Mouse (Mus musculus): ENCODE data around the gene Leprot.

The Leprot gene

DNA sequence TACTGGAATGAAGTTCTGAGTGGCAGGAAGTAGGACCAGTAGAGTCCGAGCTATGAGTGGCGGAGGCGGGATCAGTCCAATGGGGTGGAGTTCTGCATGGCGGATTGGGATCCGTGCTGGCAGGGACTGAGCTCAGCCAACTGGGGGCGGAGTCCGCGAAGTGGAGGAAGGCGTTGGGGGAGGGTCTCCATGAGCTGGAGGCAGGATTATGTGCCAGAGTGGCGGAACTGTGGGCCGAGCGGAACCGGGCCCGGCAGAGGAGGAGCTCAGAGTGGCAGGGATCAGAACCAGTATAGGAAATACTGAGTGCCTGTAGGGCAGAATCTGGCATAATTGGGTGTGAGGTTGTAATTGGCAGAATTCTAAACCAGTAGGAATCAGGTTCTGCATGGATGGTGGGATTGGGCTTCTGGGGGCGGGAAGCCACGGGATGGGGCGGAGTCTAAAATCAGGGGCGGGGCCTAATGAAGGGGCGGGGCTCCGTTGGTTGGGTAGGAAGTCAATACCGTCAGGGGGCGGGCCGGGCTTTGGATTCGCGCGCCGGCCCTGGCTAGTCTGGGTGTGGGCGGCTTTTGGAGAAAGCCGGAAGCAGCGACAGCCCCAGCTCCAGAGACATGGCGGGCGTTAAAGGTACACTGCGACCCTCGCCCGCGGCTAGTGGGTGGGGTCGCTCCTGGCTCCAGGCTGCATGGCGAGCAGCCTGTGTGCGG lies at the start of gene Leprot:
Leprot (plus strand) TSS at position 523 of the 710 bp plus-strand sequence.
- DNase-seq (ENCODE audit: low spot score), result peak; percentile 99

DNA sequence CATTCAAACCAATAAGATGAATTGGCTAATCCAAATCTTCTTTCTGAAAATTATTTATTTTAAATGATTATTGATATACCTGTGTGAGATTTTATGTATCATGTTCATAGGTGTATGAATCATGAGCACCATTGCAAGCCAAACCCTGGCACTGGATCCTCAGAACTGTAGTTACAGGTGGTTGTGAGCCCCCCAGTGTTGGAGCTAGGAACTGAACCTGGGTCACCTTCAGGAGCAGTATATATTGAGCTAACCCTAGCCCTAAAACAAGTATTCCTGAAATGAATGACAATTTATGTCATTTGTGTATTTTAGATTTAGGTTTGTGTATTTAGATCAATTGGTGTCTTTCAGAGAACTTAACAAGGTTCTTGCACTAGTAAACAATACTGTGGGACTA lies 45.8 kb upstream of the Leprot start:
- DNase-seq (ENCODE audit: low spot score), result no peak

DNA sequence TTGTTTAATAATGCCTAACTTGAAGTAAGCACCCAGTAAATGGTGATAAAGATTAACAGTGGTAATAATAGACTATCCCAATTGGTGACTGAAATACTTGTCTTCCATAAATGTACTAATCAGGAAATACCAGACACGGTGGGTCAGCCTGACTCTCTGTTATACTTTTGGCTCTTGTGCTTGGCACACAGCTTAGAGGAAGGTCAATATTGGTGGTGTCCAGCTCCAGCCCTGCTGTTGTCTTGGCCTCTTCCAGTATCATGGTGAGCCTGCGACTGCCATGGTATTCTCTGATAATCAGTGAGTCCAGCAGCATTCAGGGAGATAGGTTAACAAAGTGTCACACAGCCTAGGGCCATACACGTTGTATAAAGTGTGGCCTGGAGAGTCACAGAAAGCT lies 43.9 kb upstream of the Leprot start:
- no peak for DNase-seq (ENCODE audit: low spot score)

DNA sequence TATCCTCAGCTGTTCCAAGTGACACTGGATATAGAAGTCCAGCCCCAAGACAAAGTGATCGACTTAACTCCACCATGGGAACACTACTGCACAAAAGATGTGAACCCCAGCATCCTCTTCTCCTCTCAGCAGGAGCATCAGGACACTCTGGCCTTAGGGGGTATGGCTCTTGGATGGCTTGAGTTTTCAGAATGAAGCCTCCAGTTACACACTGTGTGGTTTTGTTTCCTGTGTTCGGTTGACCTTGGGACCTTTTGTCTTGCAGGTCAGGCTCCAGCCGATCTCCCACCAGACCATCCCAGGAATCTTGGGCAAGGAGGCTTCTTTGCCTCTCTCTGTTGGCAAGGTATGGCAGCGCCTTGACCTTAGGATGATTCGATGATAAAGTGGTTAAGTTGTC lies 31.0 kb upstream of the Leprot start:
- no peak for DNase-seq (ENCODE audit: low spot score)

DNA sequence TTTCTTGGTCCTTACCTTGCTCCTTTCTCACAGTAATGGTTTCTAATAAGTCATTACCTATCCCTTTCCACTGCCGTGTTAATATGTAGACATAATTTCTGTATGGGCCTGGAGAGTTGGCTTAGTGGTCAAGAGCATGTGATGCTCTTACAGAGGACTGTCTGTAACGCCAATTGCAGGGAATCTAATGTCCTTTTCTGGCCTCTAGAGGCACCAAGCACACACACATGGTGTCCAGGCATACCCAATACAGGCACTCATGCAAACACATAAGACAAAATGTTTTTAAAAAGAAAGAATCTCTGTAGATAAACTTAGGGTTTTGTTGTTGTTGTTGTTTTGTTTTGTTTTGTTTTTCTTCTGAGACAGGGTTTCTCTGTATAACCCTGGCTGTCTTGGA lies 29.8 kb upstream of the Leprot start:
- DNase-seq (ENCODE audit: low spot score), result no peak

DNA sequence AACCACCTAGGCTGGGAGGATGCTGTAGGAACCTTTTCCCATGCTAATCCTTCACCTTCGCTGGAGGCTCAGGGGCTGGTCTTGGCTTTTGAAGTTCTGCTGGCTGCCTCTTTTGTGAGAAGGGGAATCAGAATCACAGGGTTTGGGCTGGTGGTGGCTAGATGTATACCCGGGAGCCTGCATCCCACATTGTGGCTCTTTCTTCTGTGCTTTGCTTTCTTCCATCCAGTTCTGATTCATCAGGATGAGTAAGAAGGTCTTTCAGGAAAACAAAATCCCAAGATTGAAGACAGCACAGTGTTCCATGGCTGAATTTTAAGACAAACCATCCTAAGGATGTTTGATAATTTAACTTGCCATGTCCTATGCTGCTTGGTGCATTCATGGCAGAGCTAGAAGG lies 27.3 kb upstream of the Leprot start:
- DNase-seq (ENCODE audit: low spot score), result no peak

DNA sequence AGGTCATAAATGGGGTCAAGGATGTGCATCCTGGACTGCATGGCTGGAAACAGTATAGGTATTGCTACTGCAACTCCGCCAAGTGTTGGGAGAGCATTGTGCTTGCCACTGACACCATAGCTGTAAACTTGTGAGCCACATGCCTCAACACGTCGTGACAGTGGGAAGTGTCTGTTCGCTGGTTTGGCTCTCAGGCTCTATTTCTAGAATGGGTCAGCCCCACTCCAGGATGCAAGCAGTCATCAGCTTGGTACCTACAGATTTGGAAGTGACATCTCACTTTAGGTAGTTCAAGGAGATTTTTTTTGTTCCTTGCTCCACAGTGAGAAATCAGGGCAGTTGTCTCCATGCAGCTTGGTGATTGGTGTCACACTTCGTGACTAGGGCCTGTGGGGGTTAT lies 26.3 kb upstream of the Leprot start:
- DNase-seq (ENCODE audit: low spot score), result no peak

DNA sequence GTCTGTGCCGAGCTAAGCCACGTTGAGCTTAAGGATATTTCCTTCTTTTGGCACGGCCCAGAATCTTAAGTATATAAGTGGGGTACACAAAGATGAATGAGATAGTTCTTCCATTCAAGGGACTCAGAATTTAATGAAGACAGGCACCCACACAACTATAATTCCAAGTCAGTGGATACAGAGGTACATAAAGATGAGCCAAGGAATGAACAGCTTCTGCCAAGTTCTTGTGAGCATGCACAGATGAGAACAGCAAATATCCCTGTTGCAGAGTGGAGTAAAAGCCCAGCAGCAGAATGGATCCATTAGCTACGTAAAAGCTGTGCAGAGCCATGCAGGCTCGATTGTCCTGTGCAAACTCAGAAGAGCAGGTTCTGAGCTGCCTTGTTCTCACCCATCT lies 22.2 kb upstream of the Leprot start:
- DNase-seq (ENCODE audit: low spot score), result no peak

DNA sequence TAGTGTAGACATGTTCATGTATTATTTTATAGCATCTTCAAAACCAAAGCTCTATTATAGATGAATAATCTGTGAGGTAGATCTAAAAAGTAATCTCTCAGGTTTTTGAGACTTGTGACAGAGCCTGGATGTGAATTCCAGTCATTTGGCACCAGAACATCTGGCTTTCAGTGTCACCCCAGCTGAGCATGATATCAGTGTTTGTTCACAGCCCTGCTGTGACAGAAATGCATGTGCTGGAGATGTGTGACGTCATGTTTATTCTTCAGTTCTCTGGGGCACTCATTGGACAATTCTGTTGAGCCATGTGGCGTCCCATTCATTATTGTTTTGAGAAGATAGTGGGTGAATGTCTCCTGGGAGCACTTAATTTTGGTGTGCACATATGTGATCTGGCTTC lies 11.9 kb upstream of the Leprot start:
- DNase-seq (ENCODE audit: low spot score), result no peak

DNA sequence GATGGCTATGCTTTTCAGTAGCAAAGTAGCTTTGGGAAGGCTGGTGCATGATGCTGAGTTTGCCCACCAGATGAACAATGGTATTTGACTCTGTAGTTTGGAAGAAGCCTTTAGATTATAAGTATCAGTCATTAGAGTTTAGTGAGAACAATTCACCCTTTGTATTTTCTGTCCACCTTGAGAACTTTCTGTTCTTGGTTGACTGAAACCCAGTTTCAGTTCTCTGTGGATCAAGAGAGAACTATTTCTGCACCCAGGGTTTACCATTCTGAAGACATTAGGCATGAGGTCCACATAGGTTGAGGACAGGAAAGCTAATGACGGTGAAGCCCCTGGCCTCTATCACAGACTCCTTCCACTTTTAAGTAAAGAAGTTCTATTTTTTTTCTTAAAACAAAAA lies 10.0 kb upstream of the Leprot start:
- no peak for DNase-seq (ENCODE audit: low spot score)

DNA sequence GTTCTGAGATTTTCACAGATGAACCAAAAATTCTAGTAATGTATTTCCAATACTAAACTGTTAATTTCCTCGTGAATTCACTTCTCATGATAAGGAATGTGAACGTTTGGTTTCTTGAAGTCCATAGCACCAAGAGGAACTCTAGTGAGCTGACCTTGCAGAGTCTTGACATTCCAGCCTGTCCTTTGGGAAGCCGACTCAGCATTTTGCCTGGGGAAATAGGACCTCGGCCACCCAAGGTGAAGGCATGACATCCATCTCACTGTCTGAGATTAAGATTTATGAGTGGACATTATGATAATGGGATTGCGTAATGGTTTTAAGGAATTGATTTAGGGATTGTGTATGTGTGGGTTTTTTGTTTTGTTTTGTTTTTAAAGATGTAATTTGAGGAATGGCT lies 6.9 kb upstream of the Leprot start:
- DNase-seq (ENCODE audit: low spot score), result no peak

DNA sequence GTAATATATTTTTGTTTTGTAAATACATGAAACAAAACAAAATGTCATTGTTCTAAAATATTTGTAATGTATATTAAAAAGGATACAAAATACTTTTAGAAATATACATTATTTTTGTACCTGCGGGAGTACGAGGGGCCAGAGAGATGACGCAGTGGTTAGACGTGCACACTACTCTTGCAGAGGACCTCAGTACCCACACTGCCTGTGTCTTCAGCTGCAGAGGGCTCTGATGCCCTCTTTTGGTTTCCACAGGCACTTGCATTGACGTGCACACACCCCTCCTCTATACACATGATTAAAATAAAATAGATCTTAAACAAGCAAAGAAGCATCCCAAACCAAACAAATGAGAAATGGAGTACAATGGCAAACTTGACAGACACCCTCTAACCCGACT lies 4.8 kb upstream of the Leprot start:
- DNase-seq (ENCODE audit: low spot score), result no peak

DNA sequence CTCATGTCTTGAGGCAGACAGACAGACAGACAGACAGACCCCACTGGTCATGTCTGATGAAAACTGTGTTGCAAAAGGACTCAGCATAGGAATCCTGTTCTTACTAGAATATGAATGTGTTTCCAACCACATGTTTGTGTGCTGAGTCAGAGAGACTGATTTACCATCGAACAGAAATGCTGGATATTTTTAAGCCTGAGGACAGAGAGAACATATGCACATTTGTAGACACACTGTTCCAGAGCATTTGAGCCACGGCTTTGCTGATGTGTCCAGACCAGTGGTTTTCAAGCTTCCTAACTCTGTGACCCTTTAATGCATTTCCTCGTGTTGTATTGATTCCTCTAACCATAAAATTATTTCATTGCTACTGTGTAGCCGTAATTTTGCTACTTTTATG lies 4.3 kb upstream of the Leprot start:
- DNase-seq (ENCODE audit: low spot score), result no peak

DNA sequence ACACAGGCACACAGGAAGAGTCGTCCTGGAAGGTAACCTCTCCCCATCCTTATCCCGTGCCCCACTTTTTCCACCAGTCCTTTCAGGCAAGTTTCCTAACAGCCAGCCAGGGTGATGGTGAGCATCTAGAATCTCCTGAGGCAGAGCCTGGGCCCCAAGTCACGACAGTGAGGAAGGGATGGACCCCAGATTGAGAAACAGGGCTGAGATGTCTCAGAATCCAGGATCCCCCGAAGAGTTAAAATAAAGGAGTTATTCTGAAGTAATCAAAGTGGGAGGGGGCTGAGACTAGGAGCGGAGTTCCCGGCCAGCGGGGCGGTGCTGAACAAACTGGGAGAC lies 692 bp upstream of the Leprot start:
- DNase-seq (ENCODE audit: low spot score), result no peak

DNA sequence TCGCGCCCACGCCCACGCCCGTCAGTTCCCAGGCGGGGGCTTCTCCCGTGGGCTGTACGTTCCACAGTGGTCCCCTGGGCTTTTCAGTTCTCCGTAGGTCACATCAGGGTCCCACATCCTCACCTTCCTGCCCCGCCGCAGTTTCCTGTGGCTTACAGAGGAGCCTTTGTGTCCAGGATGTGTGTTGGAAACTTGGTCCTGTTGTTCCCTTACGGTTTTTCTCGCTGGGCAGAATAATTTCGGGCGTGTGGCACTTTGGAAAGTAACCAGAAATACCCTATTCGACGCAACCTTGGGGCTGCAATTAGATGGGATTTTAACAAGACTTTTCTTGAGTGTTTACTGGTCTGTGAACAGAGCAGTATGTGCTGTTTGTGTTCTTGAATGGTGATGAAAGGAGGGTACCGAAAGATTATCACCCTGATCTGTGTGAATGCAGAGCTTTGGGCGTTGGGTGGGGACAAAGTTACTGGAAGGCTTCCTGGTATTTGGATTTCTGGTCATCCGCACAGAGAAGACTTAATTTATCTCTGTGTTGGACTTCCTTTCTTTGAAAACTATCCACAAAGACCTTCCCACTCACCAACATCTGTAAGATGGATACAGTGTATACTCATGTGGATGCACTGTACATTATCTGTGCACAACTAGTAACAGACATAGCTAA lies 591 bp downstream of the Leprot start:
- DNase-seq (ENCODE audit: low spot score), result no peak

DNA sequence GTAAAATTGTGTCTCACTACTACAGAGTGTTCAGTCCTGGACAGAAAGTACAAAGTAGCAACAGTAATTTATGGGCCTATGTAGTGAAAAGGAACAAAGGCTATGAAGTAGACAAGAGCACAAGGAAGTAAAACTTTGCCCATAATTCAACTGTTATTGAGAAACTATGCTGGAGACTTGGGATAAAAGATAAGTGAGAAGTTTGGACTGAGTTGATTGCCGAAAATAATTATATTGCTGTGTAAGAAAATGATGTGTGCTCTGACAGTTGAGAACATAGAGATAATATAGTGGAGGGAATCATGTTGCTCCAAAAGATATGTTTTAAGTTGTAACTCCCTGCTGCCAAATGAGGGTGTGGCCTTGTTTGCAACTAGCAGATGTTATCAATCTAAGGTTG lies 1.2 kb downstream of the Leprot start:
- no peak for DNase-seq (ENCODE audit: low spot score)

DNA sequence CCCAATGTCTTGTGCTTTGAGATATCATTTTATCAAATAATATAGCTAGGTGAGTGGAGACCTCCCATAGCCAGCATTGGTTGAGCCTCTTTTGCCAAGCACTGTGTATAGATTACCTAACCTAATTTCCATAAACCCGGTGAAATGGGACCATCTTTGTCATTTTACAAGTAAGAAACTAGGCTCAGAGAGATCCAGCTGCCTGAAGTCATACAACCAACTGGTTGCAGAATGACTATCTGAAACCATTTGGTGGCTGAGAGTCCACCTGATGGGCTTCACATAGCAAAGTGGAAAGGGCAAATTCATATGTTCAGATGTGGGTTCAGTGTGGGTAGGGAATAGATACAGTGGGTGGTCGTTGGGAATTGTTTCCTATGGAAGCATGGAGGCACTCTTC lies 3.4 kb downstream of the Leprot start:
- DNase-seq (ENCODE audit: low spot score), result no peak

DNA sequence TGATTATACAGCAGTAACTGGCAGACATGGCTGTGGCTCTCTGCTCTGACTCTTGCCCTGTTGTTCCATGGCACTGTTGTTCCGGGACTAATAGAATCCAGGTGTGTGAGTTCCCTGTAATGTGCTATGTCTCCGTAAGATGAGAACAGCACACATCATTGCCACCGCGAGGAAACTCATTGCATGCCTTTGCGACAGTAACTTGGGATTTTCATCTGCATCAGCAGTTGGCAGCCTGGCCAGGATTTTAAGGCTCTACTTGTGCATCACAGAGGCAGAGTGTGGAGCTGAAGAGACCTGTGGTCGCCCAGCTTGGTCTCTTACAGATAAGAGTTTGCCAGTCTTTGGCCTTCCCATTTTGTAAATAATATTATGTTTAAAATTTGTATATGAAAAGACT lies 6.7 kb downstream of the Leprot start:
- no peak for DNase-seq (ENCODE audit: low spot score)

DNA sequence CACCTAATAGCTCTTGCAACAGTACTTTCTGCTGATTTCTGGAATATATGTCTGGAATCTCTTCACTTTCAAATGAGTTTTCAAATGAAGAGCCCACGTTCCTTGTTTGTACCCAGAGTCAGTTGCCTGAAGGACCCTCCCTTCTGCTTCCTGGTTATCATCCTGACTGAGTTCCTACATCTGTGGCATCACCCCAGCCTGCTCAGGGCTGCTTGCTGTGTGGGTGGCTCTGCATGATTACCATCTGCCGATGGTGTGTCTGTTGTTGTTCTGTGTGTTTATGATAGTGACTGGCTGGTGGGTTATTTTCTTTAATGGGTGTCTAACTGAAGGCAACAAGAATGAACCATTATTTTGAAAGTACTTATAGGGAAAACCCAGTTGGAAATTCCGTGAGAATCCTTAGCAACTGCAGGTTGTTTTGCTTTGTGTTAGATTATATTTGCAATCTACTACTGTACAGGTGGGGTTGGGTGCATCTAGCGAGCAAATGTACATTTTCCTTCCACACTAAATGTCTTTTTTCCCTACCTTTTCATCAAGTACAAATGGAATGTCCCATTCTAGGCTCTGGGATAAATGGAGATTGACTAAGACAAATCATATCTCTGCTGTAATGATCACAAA lies 7.4 kb downstream of the Leprot start:
- DNase-seq (ENCODE audit: low spot score), result no peak

DNA sequence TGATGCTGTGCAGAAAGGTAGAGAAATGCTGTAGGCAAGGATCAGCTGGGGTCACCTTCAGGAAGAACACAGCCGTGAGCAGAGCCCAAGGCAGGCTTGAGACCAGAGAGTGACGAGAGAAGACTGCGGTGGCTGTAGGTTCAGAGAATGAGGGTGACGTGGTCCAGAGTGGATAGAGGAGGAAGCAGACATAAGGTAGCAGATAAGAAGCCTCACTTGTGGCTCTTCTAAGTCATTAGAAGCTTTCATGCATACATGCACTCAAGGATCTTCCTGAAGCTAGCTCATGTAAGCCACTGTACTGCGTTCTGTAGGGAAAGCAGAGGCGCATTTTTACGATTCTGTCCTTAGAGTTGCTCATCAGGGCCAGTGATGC lies 7.9 kb downstream of the Leprot start:
- no peak for DNase-seq (ENCODE audit: low spot score)

DNA sequence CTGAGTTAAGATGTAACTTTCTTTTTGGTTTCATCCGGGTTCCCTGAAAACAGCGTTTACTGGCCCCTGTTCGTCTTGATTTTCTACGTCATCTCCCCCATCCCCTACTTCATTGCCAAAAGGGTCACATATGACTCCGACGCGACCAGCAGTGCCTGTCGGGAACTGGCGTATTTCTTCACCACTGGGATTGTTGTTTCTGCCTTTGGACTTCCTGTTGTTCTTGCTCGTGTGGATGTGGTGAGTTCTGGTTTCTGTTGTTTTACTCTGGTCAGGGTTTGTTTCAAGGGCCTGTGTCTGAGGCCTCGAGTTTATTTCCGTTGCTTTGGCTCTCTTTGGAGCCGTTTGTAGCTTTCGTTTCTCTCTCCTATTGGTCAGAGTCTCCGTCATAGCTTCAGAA lies 8.5 kb downstream of the Leprot start:
- no peak for DNase-seq (ENCODE audit: low spot score)

DNA sequence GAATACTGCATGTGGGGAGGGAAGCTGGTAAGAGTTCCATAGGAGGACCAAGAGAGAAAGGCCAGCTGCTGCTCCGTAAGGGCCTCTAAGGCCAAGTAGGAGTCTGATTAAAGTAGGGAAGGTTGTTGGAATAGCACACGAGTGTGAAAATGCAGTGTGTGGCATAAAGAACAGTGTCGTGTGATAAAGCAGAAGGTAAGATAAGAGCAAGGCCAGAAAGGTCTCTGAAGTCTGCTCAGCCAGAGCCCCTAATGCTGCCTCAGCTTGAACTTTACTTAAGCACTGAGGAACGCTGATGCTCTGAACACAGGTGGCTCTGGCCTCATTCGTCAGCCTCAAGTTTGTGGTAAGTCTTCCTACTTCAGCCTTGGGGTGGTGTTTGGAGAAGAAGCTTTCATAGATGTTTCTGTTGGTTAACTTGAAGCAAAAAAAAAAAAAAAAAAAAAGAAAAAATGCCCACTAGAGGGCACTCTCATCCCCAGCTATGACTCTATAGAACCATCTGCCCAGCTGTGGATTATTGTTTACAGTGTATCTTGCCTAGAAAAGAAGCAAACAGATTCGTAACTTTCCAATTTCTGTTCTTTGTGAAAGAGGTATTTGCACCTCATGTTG lies 9.5 kb downstream of the Leprot start:
- no peak for DNase-seq (ENCODE audit: low spot score)

DNA sequence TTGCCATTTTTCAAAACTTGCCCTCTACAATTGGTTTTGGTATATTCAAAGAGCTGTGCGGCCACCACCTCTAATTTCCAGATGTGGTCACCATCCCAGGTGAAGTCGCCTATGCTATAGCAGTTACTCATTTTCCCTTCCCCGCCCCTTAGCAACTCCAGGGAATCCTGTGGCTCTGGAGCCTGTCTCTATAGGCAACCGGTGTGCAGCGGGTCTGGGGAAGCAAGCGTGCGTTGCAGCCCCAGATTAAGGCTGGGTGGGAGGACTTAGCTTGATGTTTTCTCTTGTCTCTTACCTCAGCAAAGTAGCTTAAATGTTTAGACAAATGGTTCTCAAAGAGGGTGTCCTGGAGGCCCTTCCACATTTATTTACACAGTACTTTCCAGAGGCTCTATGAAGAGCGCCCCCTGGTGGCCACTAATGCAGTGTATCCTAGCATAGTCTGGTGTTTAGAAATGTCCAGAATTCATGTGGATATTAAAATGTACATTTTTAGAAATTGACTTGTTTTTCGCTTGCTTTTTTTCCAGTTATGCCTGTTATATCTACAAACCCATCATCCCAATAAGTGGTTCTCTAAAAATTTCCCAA lies 16.7 kb downstream of the Leprot start:
- DNase-seq (ENCODE audit: low spot score), result no peak
